Mouse (Mus musculus): ENCODE results near the gene Cdh22. TPM values are rescaled to one million over a fixed set of nuclear protein-coding genes. Genes with fewer than 3 reads are reported as not detected.

Cdh22 gene
- polyA plus RNA-seq, 1 experiment from 2014 or later = 6.4 TPM

DNA sequence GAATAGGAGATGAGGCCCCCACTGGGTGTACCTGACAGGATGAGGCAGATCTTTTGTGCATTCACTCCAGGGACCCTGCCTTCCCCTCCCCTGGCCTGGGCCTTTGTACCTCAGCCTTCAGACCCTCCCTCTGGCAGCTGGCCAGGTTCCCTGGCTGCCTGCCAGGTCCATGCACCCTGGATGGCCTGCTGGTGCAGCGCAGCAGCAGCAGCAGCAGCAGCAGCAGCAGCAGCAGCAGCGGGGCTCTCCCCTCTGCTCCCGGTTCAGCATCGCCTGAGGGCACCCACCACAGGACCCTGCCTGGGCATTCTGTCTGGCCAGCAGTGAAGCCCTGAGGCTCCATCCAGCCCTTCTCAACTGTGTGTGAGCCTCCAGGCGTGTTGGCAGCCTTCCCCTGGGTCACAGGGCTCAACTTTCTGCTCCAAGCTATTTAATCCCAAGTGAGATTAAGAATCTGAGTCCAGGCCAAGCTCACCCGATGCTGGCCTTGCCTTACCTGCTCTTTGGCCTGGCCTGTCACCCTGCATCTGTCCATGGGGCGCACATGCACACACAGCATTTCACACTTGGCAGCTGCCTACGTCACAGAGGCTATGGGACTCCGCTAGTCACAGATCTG lies 50.5 kb downstream of the Cdh22 start:
- H3K9ac ChIP-seq (ENCODE audit: low read length) = 0 out of 2 replicates have a peak overlapping the region, but pooled peaks have one; percentile 10
- peak; percentile 70 for ATAC-seq (ENCODE audit: low FRiP score)
- H3K36me3 ChIP-seq (ENCODE audit: control insufficient read depth, insufficient read depth, low read length) = no peaks in the 10 kb centered on the region
- 54% methylated on average over 9 of the region's 9 CpGs for WGBS
- no peak overlapping the region for H3K4me3 ChIP-seq (ENCODE audit: low read depth, low read length)
- no peaks in the 10 kb centered on the region for H3K9me3 ChIP-seq (ENCODE audit: control insufficient read depth, low read length)
- DNase-seq (ENCODE audit: low spot score, missing footprints) = peak; percentile 94
- H3K4me1 ChIP-seq (ENCODE audit: control insufficient read depth, insufficient read depth, low read length) = peaks cover 9% of the 10 kb centered on the region; the same call in 1 of the 2 replicates
- no peak overlapping the region for H3K4me2 ChIP-seq
- H3K27ac ChIP-seq (ENCODE audit: low read depth, low read length) = no peak overlapping the region
- peaks cover 21% of the 10 kb centered on the region for H3K27me3 ChIP-seq (ENCODE audit: control insufficient read depth, insufficient read depth, low read length)

DNA sequence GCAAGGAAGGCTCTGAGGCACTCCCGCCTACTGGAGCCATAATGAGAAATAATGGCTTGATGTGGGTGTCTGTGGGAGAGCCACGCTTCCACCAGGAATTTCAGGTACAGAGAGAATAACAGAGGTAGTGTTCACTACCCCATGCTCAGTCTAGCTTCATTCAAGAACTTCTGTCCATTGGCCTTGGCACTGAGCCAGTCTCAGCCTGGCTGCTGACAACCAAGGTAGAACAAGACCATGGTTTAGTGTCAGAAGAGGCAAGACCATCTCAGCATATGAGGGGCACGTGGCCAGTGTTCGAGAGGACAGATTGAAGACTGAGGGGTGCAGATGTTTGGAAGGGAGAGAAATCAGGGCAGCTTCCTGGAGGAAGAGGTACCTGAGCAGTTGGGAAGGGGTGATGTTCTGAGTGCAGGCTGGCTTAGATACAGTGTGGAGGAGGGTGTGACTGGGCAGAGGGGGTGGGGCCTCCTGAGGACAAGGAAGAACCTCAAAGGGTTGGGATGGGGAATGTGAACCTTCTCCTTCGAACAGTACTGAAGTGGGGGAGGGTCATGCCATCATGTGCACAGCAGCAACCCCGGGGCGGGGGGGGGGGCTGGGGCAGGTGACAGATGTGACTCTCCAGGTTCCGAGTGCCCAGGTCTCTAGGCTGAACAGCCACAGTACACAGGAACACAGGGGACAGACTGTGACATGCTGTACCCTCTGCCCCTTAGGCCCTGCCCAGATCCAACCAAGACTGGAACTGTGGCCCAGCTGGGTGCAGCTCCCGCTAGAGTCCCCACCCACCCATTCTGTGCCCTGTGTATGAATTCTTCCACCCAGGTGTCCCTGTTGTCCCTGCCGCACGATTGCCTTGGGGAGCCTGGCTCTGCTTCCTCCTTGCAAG lies 52.3 kb downstream of the Cdh22 start:
- Histone ChIP-seq H3K9me3 (ENCODE audit: control insufficient read depth, low read length) (no peaks in the 10 kb centered on the region), H3K4me2 (no peak overlapping the region), H3K9ac (ENCODE audit: low read length) (no peak overlapping the region), H3K36me3 (ENCODE audit: control insufficient read depth, insufficient read depth, low read length) (no peaks in the 10 kb centered on the region), H3K4me3 (ENCODE audit: low read depth, low read length) (no peak overlapping the region), H3K4me1 (ENCODE audit: control insufficient read depth, insufficient read depth, low read length) (peaks cover 11% of the 10 kb centered on the region), H3K27ac (ENCODE audit: low read depth, low read length) (no peak overlapping the region), H3K27me3 (ENCODE audit: control insufficient read depth, insufficient read depth, low read length) (peaks cover 22% of the 10 kb centered on the region)
- ATAC-seq (ENCODE audit: low FRiP score) = peak; percentile 41; the same call in 1 of the 2 replicates
- WGBS = 74% methylated on average over 10 of the region's 11 CpGs
- DNase-seq (ENCODE audit: low spot score, missing footprints) = no peak

DNA sequence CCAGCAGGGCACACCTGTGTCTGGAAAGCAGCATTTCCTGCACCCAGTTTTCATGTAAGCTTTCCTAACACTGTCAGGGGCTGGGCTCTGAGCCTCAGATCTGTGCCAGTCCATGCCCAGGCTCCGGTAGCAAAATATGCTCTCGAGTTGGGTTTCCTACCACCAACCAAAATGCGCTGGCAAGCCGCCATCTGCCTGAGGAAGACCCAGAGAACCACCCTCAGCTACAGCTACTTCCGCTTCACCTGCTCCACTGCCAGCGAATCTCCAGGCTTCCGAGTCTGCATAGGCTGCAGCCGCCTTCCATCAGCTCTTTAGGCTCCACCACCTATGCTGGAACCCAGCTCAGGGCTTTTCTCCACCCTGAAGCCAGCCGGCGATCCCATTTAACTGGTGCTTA lies 55.4 kb downstream of the Cdh22 start:
- no peak overlapping the region for H3K4me3 ChIP-seq (ENCODE audit: low read depth, low read length)
- H3K27me3 ChIP-seq (ENCODE audit: control insufficient read depth, insufficient read depth, low read length) = peaks cover 22% of the 10 kb centered on the region
- no peaks in the 10 kb centered on the region for H3K9me3 ChIP-seq (ENCODE audit: control insufficient read depth, low read length)
- H3K4me1 ChIP-seq (ENCODE audit: control insufficient read depth, insufficient read depth, low read length) = peaks cover 14% of the 10 kb centered on the region
- no peak for DNase-seq (ENCODE audit: low spot score, missing footprints)
- no peaks in the 10 kb centered on the region for H3K36me3 ChIP-seq (ENCODE audit: control insufficient read depth, insufficient read depth, low read length)
- no peak overlapping the region for H3K9ac ChIP-seq (ENCODE audit: low read length)
- no peak for ATAC-seq (ENCODE audit: low FRiP score)
- WGBS = 72% methylated on average over 10 of the region's 10 CpGs
- H3K27ac ChIP-seq (ENCODE audit: low read depth, low read length) = no peak overlapping the region
- H3K4me2 ChIP-seq = no peak overlapping the region

DNA sequence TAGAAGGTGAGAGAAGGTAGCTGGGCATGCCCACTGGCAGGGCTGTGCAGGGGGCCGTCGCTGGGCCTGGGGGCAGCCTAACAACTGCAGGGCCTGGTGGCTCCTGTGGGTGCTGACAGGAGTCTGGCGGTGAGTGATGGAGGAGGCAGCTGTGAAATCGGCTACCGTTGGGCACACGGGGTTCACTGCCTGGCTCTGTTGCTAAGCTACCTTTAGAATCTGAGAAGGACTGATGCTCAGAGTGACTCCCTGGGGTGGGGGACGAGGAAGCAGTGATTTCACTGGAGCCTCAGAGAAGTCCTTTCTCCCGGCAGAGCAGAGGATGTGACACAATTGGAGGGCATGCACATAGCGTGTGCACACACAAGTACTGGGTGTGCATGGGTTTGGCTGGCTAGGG lies 57.7 kb downstream of the Cdh22 start:
- H3K4me3 ChIP-seq (ENCODE audit: low read depth, low read length) = no peak overlapping the region
- WGBS = 17% methylated on average over 9 of the region's 9 CpGs
- peaks cover 11% of the 10 kb centered on the region for H3K4me1 ChIP-seq (ENCODE audit: control insufficient read depth, insufficient read depth, low read length)
- DNase-seq (ENCODE audit: low spot score, missing footprints) (no peak), ATAC-seq (ENCODE audit: low FRiP score) (peak; percentile 42; the same call in 1 of the 2 replicates)
- 0 out of 2 replicates have a peak overlapping the region, but pooled peaks have one; percentile 21 for H3K9ac ChIP-seq (ENCODE audit: low read length)
- H3K4me2 ChIP-seq = no peak overlapping the region
- no peak overlapping the region for H3K27ac ChIP-seq (ENCODE audit: low read depth, low read length)
- H3K9me3 ChIP-seq (ENCODE audit: control insufficient read depth, low read length) = no peaks in the 10 kb centered on the region
- no peaks in the 10 kb centered on the region for H3K36me3 ChIP-seq (ENCODE audit: control insufficient read depth, insufficient read depth, low read length)
- peaks cover 20% of the 10 kb centered on the region for H3K27me3 ChIP-seq (ENCODE audit: control insufficient read depth, insufficient read depth, low read length)

DNA sequence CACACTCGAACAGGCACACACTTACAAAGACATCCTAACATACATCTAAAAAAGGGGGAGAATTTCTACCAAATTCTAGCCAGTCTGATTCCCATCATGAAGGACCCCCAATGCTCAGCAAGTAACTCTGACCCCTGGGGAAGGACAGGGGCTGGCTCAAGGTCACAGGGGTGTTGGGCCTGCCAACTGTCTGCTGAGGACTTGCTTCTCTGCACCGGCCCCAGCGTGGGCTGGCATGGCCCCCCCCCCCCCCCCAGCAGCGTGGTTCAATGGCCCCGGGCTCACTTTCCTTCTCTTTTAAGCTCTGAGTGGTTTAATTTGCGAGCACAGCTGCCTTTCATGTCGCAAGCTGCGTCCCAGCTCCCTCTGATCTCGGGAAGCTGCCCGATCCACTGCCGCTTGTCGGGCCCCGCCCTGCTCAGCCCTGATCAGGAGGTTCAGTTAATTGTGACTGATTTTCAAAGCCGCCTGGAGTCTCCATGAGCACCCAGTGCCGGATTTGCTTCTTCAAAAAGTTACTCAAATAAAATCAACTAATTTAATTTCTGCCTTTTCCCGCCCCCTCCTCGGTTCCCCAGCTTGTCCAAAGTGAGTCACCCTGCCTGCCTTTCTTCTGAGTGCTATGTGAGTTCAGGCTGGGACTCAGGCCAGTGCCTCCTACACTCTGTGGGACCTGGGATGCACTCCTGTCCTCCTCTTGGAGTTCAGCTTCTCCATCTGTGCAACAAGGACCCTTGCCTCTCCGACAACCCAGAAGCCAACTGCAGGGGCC lies 67.8 kb downstream of the Cdh22 start:
- DNase-seq (ENCODE audit: low spot score, missing footprints) (no peak), ATAC-seq (ENCODE audit: low FRiP score) (peak; percentile 61)
- no peak overlapping the region for H3K4me2 ChIP-seq
- no peak overlapping the region for H3K27ac ChIP-seq (ENCODE audit: low read depth, low read length)
- no peaks in the 10 kb centered on the region; the same call in 1 of the 2 replicates for H3K27me3 ChIP-seq (ENCODE audit: control insufficient read depth, insufficient read depth, low read length)
- no peaks in the 10 kb centered on the region for H3K36me3 ChIP-seq (ENCODE audit: control insufficient read depth, insufficient read depth, low read length)
- no peak overlapping the region for H3K9ac ChIP-seq (ENCODE audit: low read length)
- H3K4me3 ChIP-seq (ENCODE audit: low read depth, low read length) = no peak overlapping the region
- H3K4me1 ChIP-seq (ENCODE audit: control insufficient read depth, insufficient read depth, low read length) = peaks cover 15% of the 10 kb centered on the region
- H3K9me3 ChIP-seq (ENCODE audit: control insufficient read depth, low read length) = no peaks in the 10 kb centered on the region
- WGBS = 12% methylated on average over 17 of the region's 18 CpGs

DNA sequence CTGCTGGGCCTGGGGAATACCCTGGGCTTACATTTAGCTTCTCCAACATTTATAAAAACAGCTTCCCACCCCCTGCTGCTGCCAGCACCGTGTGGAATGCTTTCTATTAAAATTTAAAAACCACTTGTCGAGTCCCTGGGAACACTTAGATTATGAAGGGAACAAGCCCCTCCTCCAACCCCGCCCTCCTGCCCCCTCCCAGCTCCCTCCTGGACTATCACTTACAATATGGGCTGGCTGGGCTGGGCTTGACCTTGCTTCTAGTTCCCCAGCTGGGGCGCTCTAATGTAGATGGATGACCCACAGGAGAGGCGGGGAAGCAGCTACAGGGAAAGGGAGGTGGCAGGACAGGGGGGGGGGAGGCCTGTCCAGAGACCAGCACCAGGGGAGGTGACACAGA lies 72.4 kb downstream of the Cdh22 start:
- Histone ChIP-seq H3K9me3 (ENCODE audit: control insufficient read depth, low read length) (no peaks in the 10 kb centered on the region), H3K27ac (ENCODE audit: low read depth, low read length) (no peak overlapping the region), H3K9ac (ENCODE audit: low read length) (no peak overlapping the region), H3K4me1 (ENCODE audit: control insufficient read depth, insufficient read depth, low read length) (peaks cover 18% of the 10 kb centered on the region), H3K36me3 (ENCODE audit: control insufficient read depth, insufficient read depth, low read length) (no peaks in the 10 kb centered on the region), H3K4me3 (ENCODE audit: low read depth, low read length) (no peak overlapping the region), H3K27me3 (ENCODE audit: control insufficient read depth, insufficient read depth, low read length) (no peaks in the 10 kb centered on the region), H3K4me2 (no peak overlapping the region)
- 11% methylated on average over 5 of the region's 5 CpGs for WGBS
- DNase-seq (ENCODE audit: low spot score, missing footprints) = no peak
- no peak for ATAC-seq (ENCODE audit: low FRiP score)

DNA sequence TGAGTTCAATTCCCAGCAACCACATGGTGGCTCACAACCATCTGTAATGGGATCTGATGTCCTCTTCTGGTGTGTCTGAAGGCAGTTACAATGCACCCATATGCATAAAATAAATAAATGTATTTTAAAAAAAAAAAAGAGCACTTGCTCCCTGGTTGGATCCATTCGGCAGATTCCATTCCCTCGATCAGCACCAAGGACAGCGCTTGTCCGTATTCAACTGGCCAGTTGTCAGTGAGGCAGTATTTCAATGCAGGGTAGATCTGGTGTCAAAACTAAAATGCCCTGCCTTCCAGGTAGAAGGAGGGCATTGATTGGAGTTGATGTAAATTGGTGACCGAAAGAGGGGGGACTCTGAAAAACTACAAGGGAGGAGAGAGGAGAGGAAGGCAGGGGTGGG lies 74.2 kb downstream of the Cdh22 start:
- Histone ChIP-seq H3K9ac (ENCODE audit: low read length) (no peak overlapping the region), H3K27me3 (ENCODE audit: control insufficient read depth, insufficient read depth, low read length) (no peaks in the 10 kb centered on the region), H3K4me2 (no peak overlapping the region), H3K36me3 (ENCODE audit: control insufficient read depth, insufficient read depth, low read length) (no peaks in the 10 kb centered on the region), H3K27ac (ENCODE audit: low read depth, low read length) (no peak overlapping the region), H3K9me3 (ENCODE audit: control insufficient read depth, low read length) (no peaks in the 10 kb centered on the region), H3K4me3 (ENCODE audit: low read depth, low read length) (no peak overlapping the region), H3K4me1 (ENCODE audit: control insufficient read depth, insufficient read depth, low read length) (peaks cover 5% of the 10 kb centered on the region; the same call in 1 of the 2 replicates)
- WGBS = 13% methylated on average over 5 of the region's 5 CpGs
- DNase-seq (ENCODE audit: low spot score, missing footprints) (peak; percentile 94), ATAC-seq (ENCODE audit: low FRiP score) (no peak)

DNA sequence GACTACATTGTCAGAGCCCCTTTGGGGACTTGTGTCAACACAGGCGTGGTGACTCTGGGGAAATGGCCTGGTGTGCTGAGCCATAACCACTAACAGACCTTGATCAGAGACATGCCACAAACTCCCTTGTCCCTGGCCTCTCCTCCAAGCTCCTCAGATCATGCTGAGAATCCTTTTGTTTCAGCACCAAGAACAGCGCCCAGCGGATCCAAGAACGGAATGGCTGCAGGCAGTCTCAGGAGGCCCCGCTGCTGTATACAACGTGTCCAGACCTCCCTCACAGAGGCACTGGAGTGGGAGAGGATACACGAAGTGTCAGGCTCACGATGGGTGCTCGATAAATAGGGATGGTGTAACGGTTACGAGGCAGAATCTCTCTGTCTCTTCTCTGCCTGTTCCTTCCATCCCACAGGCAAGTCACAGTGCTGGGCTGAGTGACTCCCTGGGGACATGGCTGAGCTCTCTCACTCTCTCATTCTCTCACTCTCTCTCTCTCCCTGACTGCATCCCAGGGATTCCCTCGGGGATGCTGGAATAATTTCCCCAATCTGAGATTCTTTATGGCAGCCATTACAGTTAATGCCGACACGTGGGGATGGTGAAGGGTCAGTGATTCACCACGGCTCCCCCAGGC lies 75.5 kb downstream of the Cdh22 start:
- ATAC-seq (ENCODE audit: low FRiP score) = 0 out of 2 replicates have a peak, but pooled peaks have one; percentile 25
- Histone ChIP-seq H3K4me1 (ENCODE audit: control insufficient read depth, insufficient read depth, low read length) (peaks cover 5% of the 10 kb centered on the region; the same call in 1 of the 2 replicates), H3K36me3 (ENCODE audit: control insufficient read depth, insufficient read depth, low read length) (no peaks in the 10 kb centered on the region)

More for the DNA sequence above, 75.5 kb downstream of the Cdh22 start:
- H3K27ac ChIP-seq (ENCODE audit: low read depth, low read length) = no peak overlapping the region
- no peak overlapping the region for H3K4me3 ChIP-seq (ENCODE audit: low read depth, low read length)
- WGBS = 18% methylated on average over 15 of the region's 15 CpGs
- no peak for DNase-seq (ENCODE audit: low spot score, missing footprints)
- H3K27me3 ChIP-seq (ENCODE audit: control insufficient read depth, insufficient read depth, low read length) = no peaks in the 10 kb centered on the region
- H3K9ac ChIP-seq (ENCODE audit: low read length) = no peak overlapping the region
- no peaks in the 10 kb centered on the region for H3K9me3 ChIP-seq (ENCODE audit: control insufficient read depth, low read length)
- no peak overlapping the region for H3K4me2 ChIP-seq

Data from midbrain, embryonic 11.5 days (tissue).